Mouse (Mus musculus) liver, postnatal 0 days (tissue): ENCODE results near the gene Ptprk.

Source experiments
- CTCF ChIP-seq: sonication (generic); IDR thresholded peaks from 2 replicates; pipeline ENCODE4 v1.5.1; 2016; ENCODE audit warnings: antibody characterized with exemption, low read depth
- EP300 ChIP-seq: IDR thresholded peaks from 2 replicates; pipeline ENCODE4 v1.6.1; 2016; ENCODE audit warnings: antibody characterized with exemption, low read depth, mild to moderate bottlenecking

DNA sequence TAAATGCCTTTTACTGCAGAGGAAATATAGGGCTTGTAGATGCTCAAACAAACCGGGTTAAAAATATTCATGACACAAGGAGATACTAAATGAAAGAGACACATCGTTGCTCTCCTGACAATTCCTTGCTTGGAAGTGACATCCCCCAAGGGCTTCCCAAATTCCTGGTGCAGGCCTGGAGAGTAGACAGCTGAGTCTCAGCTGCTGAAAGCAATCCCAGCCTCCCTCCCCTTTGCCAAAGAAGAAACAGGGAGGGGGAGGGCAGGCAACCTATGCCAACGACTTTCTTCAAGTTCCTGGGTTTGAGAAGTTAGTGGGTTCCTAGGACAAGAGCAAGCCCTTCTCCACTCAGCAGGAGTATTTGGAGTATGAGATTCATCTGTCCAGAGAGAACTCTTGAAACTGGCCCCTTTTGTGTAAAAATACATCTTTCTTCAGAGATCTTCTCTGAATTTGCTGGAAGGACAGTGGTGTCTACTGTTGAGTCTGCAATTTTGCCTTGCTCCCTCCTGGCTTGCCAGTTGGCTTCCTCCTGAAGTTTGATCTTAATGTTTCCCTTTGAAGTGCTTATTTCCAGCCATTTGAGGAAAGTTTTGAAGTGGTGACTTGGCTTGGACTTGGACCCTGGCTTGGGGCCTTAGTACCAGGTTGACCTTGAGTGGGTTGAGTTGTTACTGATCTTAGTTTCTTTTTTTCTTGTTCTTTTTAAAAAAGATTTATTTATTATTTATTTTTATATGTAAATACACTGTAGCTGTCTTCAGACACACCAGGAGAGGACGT, 111.6 kb downstream of the Ptprk start:
- TF ChIP-seq CTCF (no peak), EP300 (no peak)
